Mouse (Mus musculus): ENCODE data around the gene Ifngr1. TPM values are rescaled to one million over a fixed set of nuclear protein-coding genes. Genes with fewer than 3 reads are reported as not detected.
A peak's percentile ranks its signal among the peaks of the same experiment; 100 is the strongest.

Ifngr1 gene
- total RNA-seq, 2 experiments from 2014 or later: 48.1 to 56.9 TPM

DNA sequence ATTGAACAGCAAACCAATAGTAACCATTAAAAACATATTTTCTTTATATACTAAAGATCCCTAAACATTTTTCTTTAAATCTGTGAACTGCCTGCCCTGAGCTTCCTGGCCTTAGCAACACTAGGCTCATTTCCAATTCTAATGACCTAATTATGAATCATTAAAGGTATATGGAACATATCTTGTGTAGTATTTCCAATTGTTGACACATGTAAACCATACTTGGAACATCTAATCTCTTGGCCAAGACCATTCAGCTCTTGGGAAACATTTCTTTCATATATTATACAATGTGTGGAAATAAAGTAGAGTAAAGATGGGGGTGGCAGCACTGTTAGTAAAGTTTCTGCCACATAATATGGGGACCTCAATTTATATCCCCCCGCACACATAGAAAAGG lies 47.9 kb downstream of the Ifngr1 start:
- DNase-seq: no peak

GRCm38 (mm10) chr10:19645119-19645518 lies 53.4 kb downstream of the Ifngr1 start:
- no peak for DNase-seq

GRCm38 (mm10) chr10:19657426-19657825 lies 65.7 kb downstream of the Ifngr1 start:
- peak in 1 of 2 experiments; percentile 1 for DNase-seq

Other genes starting within 250 kb of the Ifngr1 start
- gene Olig3, start 235.4 kb upstream of the Ifngr1 start, total RNA-seq (2021): not detected
- gene Il22ra2, start 30.0 kb downstream of the Ifngr1 start, total RNA-seq (2021): 1 to 10 TPM in 1 of 2 experiments, not detected in 1; 2.7 TPM
- gene Il20ra, start 120.6 kb downstream of the Ifngr1 start, total RNA-seq (2021): under 1 TPM in 1 of 2 experiments, not detected in 1; 0.12 TPM

All from heart, adult 18-20 months (tissue).